Comparison of ENCODE assay signal across 8 mouse cellular contexts in genomic region chr2:28792931-28793610, GRCm38 (mm10). TPM values are rescaled to one million over a fixed set of nuclear protein-coding genes. Genes with fewer than 3 reads are reported as not detected.
DNase-seq lines count a peak whose midpoint lies in the region; ATAC-seq and TF ChIP-seq lines count a peak whose summit lies in the region.

No protein-coding gene starts in this region.

- no peaks in the 10 kb centered on the region for H3K36me3 ChIP-seq in liver, postnatal 0 days (replicated peaks; ENCODE audit: insufficient read depth, low read length)
- no peaks in the 10 kb centered on the region for H3K36me3 ChIP-seq in heart, embryonic 14.5 days (ENCODE audit: control insufficient read depth, insufficient read depth, low read length)
- no peaks in the 10 kb centered on the region for H3K36me3 ChIP-seq in midbrain, embryonic 10.5 days

- no peak overlapping the region for H3K4me3 ChIP-seq in liver, postnatal 0 days (ENCODE audit: low read depth, low read length)
- H3K4me3 ChIP-seq in heart, embryonic 14.5 days (ENCODE audit: control insufficient read depth in 1 of 2, insufficient read depth in 1 of 2, low read depth in 1 of 2, low read length in 2 of 2): 0 out of 4 replicates have a peak overlapping the region, but pooled peaks of 1 of the 2 experiments have one; percentile 4
- H3K4me3 ChIP-seq in midbrain, embryonic 10.5 days: peak overlapping the region; percentile 38

- no peak overlapping the region for H3K4me2 ChIP-seq in liver, postnatal 0 days (ENCODE audit: low read depth, low read length)
- H3K4me2 ChIP-seq in heart, embryonic 14.5 days (ENCODE audit: low read length): peak overlapping the region; percentile 46

- H3K4me1 ChIP-seq in liver, postnatal 0 days (ENCODE audit: insufficient read depth): no peaks in the 10 kb centered on the region
- H3K4me1 ChIP-seq in heart, embryonic 14.5 days (ENCODE audit: control insufficient read depth in 2 of 2, insufficient read depth in 2 of 2, low read length in 2 of 2): peaks cover 0 to 5% of the 10 kb centered on the region in 2 experiments; a peak in 2 of 4 replicates
- H3K4me1 ChIP-seq in midbrain, embryonic 10.5 days: peaks cover 26% of the 10 kb centered on the region

- WGBS in liver, postnatal 0 days (ENCODE audit: insufficient replicate concordance): 20% methylated on average over 5 of the region's 6 CpGs
- 23% methylated on average over 4 of the region's 6 CpGs for WGBS in heart, embryonic 14.5 days
- WGBS in midbrain, embryonic 10.5 days: 21% methylated on average over 6 of the region's 6 CpGs

- H3K9ac ChIP-seq in liver, postnatal 0 days (replicated peaks): no peak overlapping the region
- H3K9ac ChIP-seq in heart, embryonic 14.5 days (ENCODE audit: low read length): no peak overlapping the region

- H3K27me3 ChIP-seq in liver, postnatal 0 days (ENCODE audit: insufficient read depth, low read length): no peaks in the 10 kb centered on the region
- H3K27me3 ChIP-seq in heart, embryonic 14.5 days (ENCODE audit: control insufficient read depth, insufficient read depth, low read length): no peaks in the 10 kb centered on the region
- no peaks in the 10 kb centered on the region for H3K27me3 ChIP-seq in midbrain, embryonic 10.5 days (ENCODE audit: low read depth, poor library complexity, severe bottlenecking)

- no peak for TF ChIP-seq EP300 in liver, postnatal 0 days (IDR thresholded peaks at IDR 0.05; ENCODE audit: low read depth)

- peak; percentile 50 for DNase-seq in liver
- DNase-seq in liver, postnatal 0 days: no peak
- DNase-seq in embryo, embryonic 10.5 days (ENCODE audit: low spot score): peak; percentile 90
- peak; percentile 26 to 34 for DNase-seq in kidney, postnatal 36 days
- DNase-seq in midbrain, embryonic 10.5 days (ENCODE audit: low spot score): peak; percentile 73
- peak; percentile 64 for DNase-seq in telencephalon, adult 2 months (ENCODE audit: low read depth, low spot score)

- H3K27ac ChIP-seq in liver, postnatal 0 days (ENCODE audit: low read depth): no peak overlapping the region
- peak overlapping the region in 1 of 2 experiments; percentile 59; a peak in 2 of 4 replicates for H3K27ac ChIP-seq in heart, embryonic 14.5 days (replicated peaks in 1 of 2; ENCODE audit: control insufficient read depth in 1 of 2, insufficient read depth in 1 of 2, low read depth in 2 of 2, low read length in 2 of 2)
- H3K27ac ChIP-seq in midbrain, embryonic 10.5 days (replicated peaks): peak overlapping the region; percentile 79

- no peak for ATAC-seq in liver, postnatal 0 days
- ATAC-seq in heart, embryonic 14.5 days (ENCODE audit: insufficient number of reproducible peaks, insufficient read depth, low FRiP score, low read depth): peak; percentile 61; the same call in 1 of the 2 replicates
- ATAC-seq in megakaryocyte progenitor cell, adult 5-6 weeks (replicated peaks; ENCODE audit: poor library complexity): no peak

- TF ChIP-seq CTCF in liver, postnatal 0 days (IDR thresholded peaks at IDR 0.05; ENCODE audit: low read depth): no peak

- H3K9me3 ChIP-seq in liver, postnatal 0 days (ENCODE audit: low read length): no peaks in the 10 kb centered on the region
- H3K9me3 ChIP-seq in heart, embryonic 14.5 days (ENCODE audit: control insufficient read depth, low read length): no peaks in the 10 kb centered on the region
- no peaks in the 10 kb centered on the region for H3K9me3 ChIP-seq in midbrain, embryonic 10.5 days (replicated peaks)

RNA-seq across cellular contexts. Expression of gene Gtf3c4, which starts 47.1 kb away (rescaled TPM):
- 3.1 and 3.3 TPM in 2 replicates for polyA plus RNA-seq in liver, postnatal 0 days (2015; fragmentation: Nextera tagmentation; extraction: Ambion mirVana)
- polyA plus RNA-seq in heart, embryonic 14.5 days (2014; fragmentation: Nextera tagmentation; extraction: Ambion mirVana): 13.0 and 13.9 TPM in 2 replicates
- polyA plus RNA-seq in midbrain, embryonic 10.5 days (2016; fragmentation: Nextera tagmentation; extraction: Ambion mirVana): 23.9 and 24.9 TPM in 2 replicates
- total RNA-seq in megakaryocyte progenitor cell, adult 5-6 weeks (2015): 13.7 and 14.9 TPM in 2 replicates
- 23.2 and 25.4 TPM in 2 replicates for total RNA-seq in megakaryocyte progenitor cell, adult 5-6 weeks (2017)

RNA-seq across cellular contexts. Expression of gene Ddx31, which starts 47.1 kb away (rescaled TPM):
- polyA plus RNA-seq in liver, postnatal 0 days (2015; fragmentation: Nextera tagmentation; extraction: Ambion mirVana): 4.2 and 4.4 TPM in 2 replicates
- polyA plus RNA-seq in heart, embryonic 14.5 days (2014; fragmentation: Nextera tagmentation; extraction: Ambion mirVana): 7.1 and 8.6 TPM in 2 replicates
- polyA plus RNA-seq in midbrain, embryonic 10.5 days (2016; fragmentation: Nextera tagmentation; extraction: Ambion mirVana): 20.4 and 22.0 TPM in 2 replicates
- 9.7 and 10.6 TPM in 2 replicates for total RNA-seq in megakaryocyte progenitor cell, adult 5-6 weeks (2015)
- total RNA-seq in megakaryocyte progenitor cell, adult 5-6 weeks (2017): 15.2 and 17.0 TPM in 2 replicates
